Mouse (Mus musculus): ENCODE data around the gene Xaf1. TPM values are rescaled to one million over a fixed set of nuclear protein-coding genes. Genes with fewer than 3 reads are reported as not detected.

The Xaf1 gene
- polyA plus RNA-seq (2012; ENCODE audit: insufficient read depth, insufficient read length, missing spikeins), result 135 and 148 TPM in 2 replicates

GRCm38 (mm10) chr11:72301334-72301733 is at the start of gene Xaf1:
Gene Xaf1, plus strand, starts transcription at chr11:72301629.
- Histone ChIP-seq H3K4me3 (ENCODE audit: insufficient read depth, low read length) (peak within 1 kb of the TSS; percentile 63), H3K4me1 (ENCODE audit: control insufficient read depth, insufficient read depth, low read length) (peaks cover 12% of the 10 kb centered on the region), H3K27ac (ENCODE audit: insufficient read depth, low read depth, low read length) (peak within 1 kb of the TSS; percentile 21; the same call in 1 of the 2 replicates)
- no peak for TF ChIP-seq CTCF (IDR thresholded peaks at IDR 0.05; ENCODE audit: low read depth, low read length)
- no peak for TF ChIP-seq POLR2A (IDR thresholded peaks at IDR 0.05; ENCODE audit: borderline replicate concordance, low read depth, low read length)

DNA sequence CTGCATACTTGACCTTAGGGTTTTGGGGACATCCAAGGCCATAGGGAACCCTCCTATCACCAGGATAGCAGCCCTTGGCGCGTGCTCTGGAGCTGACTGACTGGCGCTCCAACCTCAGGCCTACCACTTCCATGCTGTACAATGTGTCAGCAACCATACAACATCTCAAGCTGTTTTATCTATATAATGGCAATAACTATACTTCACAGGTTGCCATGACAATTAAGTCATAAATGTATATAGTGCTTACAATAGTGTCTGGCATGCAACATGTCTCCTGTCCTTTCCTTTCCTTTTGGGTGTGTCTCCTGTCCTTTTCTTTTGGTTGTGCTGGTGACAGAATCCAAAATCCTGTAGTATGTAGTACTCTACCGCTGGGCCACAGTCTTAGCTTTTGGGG is 45.8 kb upstream of the Xaf1 start:
- Histone ChIP-seq H3K4me3 (ENCODE audit: insufficient read depth, low read length) (no peak overlapping the region), H3K4me1 (ENCODE audit: control insufficient read depth, insufficient read depth, low read length) (peaks cover 9% of the 10 kb centered on the region), H3K27ac (ENCODE audit: insufficient read depth, low read depth, low read length) (no peak overlapping the region)
- TF ChIP-seq POLR2A (IDR thresholded peaks at IDR 0.05; ENCODE audit: borderline replicate concordance, low read depth, low read length) (no peak), CTCF (IDR thresholded peaks at IDR 0.05; ENCODE audit: low read depth, low read length) (no peak)

DNA sequence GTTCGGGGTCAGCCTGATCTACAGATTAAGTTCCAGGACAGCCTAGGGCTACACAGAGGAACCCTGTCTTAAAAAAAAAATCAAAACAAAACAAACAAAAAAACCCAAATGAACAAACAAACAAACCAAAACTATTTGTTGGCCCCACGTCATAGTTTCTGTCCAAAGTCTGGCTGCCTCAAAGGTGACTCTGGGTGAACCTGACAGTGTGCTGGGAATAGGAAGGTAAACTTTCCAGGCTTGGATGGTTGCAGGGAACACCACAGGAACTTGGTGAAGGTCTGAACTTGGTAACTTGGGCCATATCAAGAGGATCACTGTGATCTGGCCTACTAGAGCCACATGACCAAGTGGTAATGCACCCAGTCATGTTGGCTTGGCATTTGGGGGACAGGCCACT is 45.0 kb upstream of the Xaf1 start:
- no peak overlapping the region for H3K27ac ChIP-seq (ENCODE audit: insufficient read depth, low read depth, low read length)
- peaks cover 9% of the 10 kb centered on the region for H3K4me1 ChIP-seq (ENCODE audit: control insufficient read depth, insufficient read depth, low read length)
- TF ChIP-seq POLR2A (IDR thresholded peaks at IDR 0.05; ENCODE audit: borderline replicate concordance, low read depth, low read length) (no peak), CTCF (IDR thresholded peaks at IDR 0.05; ENCODE audit: low read depth, low read length) (no peak)
- H3K4me3 ChIP-seq (ENCODE audit: insufficient read depth, low read length), result no peak overlapping the region

DNA sequence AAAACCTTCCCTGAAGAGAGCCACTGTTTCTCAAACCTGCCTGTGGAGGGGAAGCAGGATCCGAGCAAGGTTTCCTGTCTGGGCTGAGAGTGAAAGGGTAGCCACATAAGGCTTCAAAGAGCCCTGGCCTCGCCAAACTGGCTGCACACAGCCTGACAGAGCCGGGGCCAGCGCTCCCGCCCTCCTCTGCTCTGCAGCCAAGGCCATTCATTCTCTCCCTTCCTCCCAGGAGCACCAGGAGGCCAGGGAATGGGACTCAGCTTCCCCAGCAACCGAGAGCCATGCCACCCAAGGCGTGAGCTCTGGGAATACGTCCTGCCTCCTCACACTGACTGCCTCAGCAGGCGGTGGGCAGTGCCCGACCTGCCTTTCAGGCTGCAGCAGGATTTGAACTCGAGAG is 35.9 kb upstream of the Xaf1 start:
- Histone ChIP-seq H3K4me1 (ENCODE audit: control insufficient read depth, insufficient read depth, low read length) (peaks cover 2% of the 10 kb centered on the region), H3K27ac (ENCODE audit: insufficient read depth, low read depth, low read length) (no peak overlapping the region), H3K4me3 (ENCODE audit: insufficient read depth, low read length) (no peak overlapping the region)
- TF ChIP-seq POLR2A (IDR thresholded peaks at IDR 0.05; ENCODE audit: borderline replicate concordance, low read depth, low read length) (no peak), CTCF (IDR thresholded peaks at IDR 0.05; ENCODE audit: low read depth, low read length) (no peak)

GRCm38 (mm10) chr11:72266207-72266959 is 35.0 kb upstream of the Xaf1 start:
- Histone ChIP-seq H3K4me1 (ENCODE audit: control insufficient read depth, insufficient read depth, low read length) (peaks cover 2% of the 10 kb centered on the region), H3K4me3 (ENCODE audit: insufficient read depth, low read length) (peak overlapping the region; percentile 26), H3K27ac (ENCODE audit: insufficient read depth, low read depth, low read length) (no peak overlapping the region)
- TF ChIP-seq CTCF (IDR thresholded peaks at IDR 0.05; ENCODE audit: low read depth, low read length) (0 out of 2 replicates have a peak, but pooled peaks have one; percentile 15), POLR2A (IDR thresholded peaks at IDR 0.05; ENCODE audit: borderline replicate concordance, low read depth, low read length) (no peak)

DNA sequence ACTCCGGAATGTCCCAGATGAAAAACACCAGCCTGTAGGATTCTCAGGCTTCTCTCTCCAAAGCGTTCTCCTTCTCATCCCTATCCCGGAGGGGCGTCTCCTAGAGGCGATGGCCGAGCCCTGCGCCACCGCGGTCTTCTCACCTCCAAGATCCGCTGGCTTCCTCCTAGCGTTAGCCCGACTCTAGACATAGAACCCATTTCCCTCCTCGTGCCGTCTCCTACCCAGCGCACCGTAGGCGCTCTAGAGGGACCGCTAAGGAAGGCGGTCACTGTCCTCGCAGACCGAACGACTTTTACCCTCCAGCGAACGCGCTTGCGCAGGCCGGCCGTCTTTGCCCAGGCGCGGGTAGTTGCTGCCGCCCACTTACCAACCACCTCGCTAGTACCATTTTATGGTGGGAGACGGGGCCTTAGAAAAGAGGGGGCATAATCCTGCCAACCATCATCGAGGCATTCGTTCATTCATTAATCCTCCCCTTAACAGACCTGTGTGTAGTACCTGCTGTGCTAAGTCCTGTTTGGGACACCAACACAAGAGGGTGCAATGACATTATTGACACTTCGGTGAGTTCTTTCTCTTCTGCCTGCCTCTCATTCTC is 34.4 kb upstream of the Xaf1 start, which contains the start of gene Slc13a5:
Slc13a5 (minus strand) TSS at position 263 of the 601 bp plus-strand sequence.
- Histone ChIP-seq H3K4me3 (ENCODE audit: insufficient read depth, low read length) (peak within 1 kb of the TSS; percentile 26), H3K4me1 (ENCODE audit: control insufficient read depth, insufficient read depth, low read length) (peaks cover 2% of the 10 kb centered on the region), H3K27ac (ENCODE audit: insufficient read depth, low read depth, low read length) (no peak within 1 kb of the TSS)
- TF ChIP-seq CTCF (IDR thresholded peaks at IDR 0.05; ENCODE audit: low read depth, low read length) (no peak), POLR2A (IDR thresholded peaks at IDR 0.05; ENCODE audit: borderline replicate concordance, low read depth, low read length) (no peak)

- peaks cover under 1% of the 10 kb centered on the region for H3K4me1 ChIP-seq (ENCODE audit: control insufficient read depth, insufficient read depth, low read length)
- no peak overlapping the region for H3K27ac ChIP-seq (ENCODE audit: insufficient read depth, low read depth, low read length)
- TF ChIP-seq POLR2A (IDR thresholded peaks at IDR 0.05; ENCODE audit: borderline replicate concordance, low read depth, low read length), result no peak
- no peak for TF ChIP-seq CTCF (IDR thresholded peaks at IDR 0.05; ENCODE audit: low read depth, low read length)
- no peak overlapping the region for H3K4me3 ChIP-seq (ENCODE audit: insufficient read depth, low read length)
Observed at GRCm38 (mm10) chr11:72271761-72272160, 29.7 kb upstream of the Xaf1 start.

- no peak for TF ChIP-seq POLR2A (IDR thresholded peaks at IDR 0.05; ENCODE audit: borderline replicate concordance, low read depth, low read length)
- no peak for TF ChIP-seq CTCF (IDR thresholded peaks at IDR 0.05; ENCODE audit: low read depth, low read length)
- H3K27ac ChIP-seq (ENCODE audit: insufficient read depth, low read depth, low read length), result no peak overlapping the region
- H3K4me3 ChIP-seq (ENCODE audit: insufficient read depth, low read length), result no peak overlapping the region
- no peaks in the 10 kb centered on the region for H3K4me1 ChIP-seq (ENCODE audit: control insufficient read depth, insufficient read depth, low read length)
Observed at GRCm38 (mm10) chr11:72273341-72273740, 28.1 kb upstream of the Xaf1 start.

DNA sequence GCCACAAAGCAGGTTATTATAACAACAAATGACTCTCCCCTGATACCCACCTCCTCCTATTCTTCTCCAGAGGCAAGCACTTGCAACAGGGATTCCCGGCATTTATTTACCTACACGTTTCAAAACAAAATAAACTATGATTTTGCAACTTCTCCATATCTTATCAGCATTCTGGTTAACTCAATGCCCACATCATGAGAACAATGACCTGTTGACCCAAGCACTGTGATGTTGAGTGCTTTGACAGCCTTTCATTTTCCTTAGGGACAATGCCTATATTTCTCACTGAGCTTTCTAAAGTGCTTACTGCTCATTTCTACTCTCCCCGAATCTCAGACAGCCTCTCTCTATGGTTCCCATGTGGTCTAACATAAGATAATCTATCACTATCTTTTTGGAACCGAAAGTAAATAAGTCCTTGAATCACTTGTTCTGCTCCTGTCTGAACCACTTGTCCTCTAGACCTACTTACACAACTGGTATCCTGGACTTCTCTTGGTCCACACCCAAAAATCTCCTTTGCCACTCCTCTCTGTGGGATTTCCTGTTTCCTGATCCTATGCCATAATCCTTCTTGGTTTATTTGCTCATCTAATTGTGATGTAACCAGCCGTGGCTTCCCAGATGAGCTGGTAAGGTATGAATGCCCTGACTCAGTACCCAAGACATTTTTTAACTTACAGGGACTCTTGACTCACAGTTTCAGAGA is 20.1 kb upstream of the Xaf1 start:
- no peak overlapping the region for H3K27ac ChIP-seq (ENCODE audit: insufficient read depth, low read depth, low read length)

More for the DNA sequence above, 20.1 kb upstream of the Xaf1 start:
- H3K4me3 ChIP-seq (ENCODE audit: insufficient read depth, low read length), result no peak overlapping the region
- TF ChIP-seq POLR2A (IDR thresholded peaks at IDR 0.05; ENCODE audit: borderline replicate concordance, low read depth, low read length) (no peak), CTCF (IDR thresholded peaks at IDR 0.05; ENCODE audit: low read depth, low read length) (no peak)
- H3K4me1 ChIP-seq (ENCODE audit: control insufficient read depth, insufficient read depth, low read length), result no peaks in the 10 kb centered on the region

Data from bone marrow macrophage, adult 2 months (primary cell).